Mouse (Mus musculus): ENCODE results near the gene Chrna7.
A peak's percentile ranks its signal among the peaks of the same experiment; 100 is the strongest.

Chrna7 gene

DNA sequence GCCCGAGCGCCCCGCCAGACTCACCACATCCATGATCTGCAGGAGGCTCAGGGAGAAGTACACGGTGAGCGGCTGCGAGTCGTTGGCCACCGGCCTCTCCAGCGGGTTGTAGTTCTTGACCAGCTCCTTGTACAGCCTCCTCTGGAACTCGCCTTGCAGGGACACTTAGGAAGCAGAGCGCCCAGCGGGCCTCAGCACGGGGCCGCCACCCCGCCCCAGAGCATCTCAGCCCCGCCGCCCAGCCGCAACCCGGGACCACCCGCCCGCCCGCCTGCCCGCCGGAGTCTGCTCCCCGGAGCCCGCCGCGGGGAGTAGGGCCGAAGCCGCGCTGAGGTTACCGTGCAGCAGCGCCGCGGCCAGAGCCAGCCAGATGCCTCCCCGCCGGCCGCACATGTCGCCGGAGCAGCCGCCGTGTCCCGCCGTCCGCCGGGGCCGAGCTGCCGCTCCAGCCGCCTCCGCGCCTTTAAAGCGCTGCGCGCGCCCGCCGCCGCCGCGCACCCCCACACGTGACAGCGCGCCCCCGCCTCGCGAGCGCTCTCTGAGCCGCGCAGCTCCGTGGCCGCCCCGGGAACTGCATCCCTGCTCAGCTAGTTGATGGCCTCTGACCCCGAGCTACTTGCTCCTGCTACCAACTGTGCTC lies at the start of gene Chrna7:
Gene Chrna7 (minus strand): TSS at position 486 of the 640 bp plus-strand sequence.
- no peak for DNase-seq (ENCODE audit: low spot score)

DNA sequence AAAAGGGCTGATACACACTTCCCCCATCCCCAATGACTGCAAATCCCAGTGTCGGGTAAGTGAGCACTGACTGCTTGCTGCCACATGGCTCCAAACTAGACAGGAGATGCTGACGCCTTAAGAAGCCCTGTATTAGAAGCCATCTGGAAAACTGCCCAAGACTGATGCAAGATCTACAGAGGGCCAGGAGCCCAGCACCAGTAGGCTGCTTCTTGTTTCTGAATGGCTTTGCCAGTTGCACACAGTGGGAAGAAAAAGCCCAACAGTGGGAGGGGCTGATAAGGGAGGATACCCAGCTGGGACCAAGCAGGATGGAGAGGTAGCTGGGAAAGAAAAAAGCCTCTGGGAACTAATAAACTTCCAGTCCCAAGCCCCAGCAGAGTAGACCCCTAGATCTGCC lies 37.0 kb upstream of the Chrna7 start:
- no peak for DNase-seq (ENCODE audit: low spot score)

DNA sequence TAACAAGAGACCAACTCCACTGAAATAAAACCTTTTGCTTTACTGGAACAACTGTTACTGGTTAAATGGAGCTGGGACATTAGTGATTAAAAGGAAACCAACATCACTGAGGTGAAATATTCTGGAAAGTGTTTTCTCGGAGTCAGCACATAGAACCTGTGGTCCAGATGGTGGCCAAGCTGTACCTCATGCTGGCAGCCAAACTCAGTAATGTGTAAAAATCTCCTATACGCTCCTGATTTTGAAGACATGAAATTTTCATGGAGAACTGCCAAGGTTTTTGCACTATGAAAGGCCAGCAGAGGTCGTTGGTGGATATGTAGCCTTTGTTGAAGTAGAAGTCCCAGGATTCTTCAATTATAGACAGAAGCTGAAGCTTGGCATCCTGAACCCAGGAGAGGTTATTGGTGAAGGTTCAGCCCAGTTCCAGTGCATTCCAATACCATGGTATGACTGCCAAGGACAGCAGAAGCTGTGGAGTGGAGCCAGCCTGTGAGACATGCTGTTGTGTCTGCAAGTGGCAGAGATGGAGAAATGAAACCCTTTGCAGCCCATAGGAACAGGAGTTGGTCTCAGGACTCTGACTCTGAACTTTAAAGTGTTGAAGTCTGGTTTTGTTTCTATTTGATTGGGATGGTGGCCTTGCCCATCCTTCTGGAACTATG lies 25.6 kb upstream of the Chrna7 start:
- DNase-seq (ENCODE audit: low spot score) = peak; percentile 3

DNA sequence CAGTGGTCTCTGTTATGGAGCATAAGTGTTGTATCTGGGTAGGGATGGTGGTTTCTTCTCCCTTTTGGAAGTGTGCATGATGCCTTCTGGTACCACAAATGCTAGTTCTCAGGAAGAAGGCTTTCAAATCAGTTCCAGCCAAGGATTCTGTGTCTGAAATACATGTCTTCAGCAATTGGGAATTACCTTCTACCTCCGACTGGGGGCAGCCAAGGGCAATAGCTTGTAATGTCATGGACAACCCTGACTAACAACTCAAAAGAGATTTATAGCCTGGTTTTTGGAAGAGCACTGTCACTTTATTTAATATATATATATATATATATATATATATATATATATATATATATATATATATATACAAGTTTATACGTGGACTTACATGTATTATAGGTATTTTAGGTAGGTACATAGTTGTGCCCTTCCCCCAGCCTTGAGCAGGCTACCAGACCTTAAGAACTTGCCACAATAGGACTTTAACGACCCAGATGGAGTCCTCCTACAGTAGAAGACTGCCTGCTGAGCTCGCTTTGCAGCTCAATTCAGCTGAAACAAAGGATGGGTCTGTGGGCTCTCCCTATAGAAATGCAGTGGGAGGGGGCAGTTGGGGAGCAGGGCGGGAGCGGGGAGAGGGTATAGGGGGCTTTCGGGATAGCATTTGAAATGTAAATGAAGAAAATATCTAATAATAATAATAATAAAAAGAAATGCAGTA lies 12.9 kb upstream of the Chrna7 start:
- DNase-seq (ENCODE audit: low spot score) = no peak

DNA sequence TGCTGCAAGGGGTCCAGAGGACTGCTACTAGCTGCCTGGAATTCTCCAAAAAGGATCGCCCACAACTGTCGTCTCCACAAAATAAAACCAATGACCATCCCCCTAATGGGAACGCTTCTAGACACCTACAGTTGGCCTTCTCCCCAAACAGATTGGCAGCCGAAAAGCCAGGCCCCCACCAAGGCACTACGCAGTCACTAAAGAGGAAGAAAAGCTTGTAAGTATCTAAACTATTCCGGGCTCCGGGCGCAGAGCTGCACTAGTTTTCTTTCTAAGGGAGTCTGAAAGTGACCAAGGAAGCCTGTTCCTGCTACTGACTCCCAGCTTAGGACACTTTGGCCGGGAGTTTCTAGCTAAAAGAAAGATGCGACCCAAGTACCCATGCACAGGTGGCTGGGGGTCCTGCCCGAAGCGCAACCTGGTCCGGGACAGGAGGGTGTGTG lies 707 bp downstream of the Chrna7 start:
- DNase-seq (ENCODE audit: low spot score) = no peak

DNA sequence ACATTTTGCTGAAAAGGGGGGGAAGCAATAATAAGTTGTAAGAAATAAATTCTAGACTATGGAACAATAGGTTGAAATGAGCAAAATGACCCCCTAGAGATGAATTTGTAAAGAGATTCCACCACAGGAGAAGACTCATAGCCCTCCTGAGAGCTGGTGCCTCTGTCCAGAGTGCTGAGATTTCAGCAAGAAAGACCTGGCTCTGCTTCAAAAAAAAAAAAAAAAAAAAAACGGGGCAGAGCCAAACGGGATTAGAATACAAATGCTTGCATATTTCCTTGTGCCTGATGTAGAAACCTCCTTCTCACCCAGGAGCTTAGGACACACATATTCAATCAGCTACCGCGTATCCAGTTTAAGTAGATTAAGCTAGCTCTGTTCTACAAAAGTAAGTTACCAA lies 2.9 kb downstream of the Chrna7 start:
- no peak for DNase-seq (ENCODE audit: low spot score)

DNA sequence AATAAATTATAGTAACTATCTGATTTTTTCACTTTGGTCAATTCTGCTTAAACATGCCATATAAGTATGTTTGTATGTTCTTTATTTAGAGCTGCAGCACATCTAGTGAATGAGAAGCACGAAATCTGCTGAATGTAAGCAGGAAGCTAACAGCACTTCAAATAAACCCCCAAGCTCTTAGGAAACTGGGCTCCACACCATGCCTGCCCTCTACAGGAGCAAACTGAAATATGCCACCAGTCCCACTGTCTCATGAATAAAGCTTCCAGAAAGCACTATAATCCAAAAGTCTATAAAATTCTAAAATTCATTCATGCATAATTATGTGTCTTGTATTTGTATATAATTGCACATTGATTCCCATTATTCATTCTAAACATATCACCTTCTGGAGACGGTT lies 5.2 kb downstream of the Chrna7 start:
- no peak for DNase-seq (ENCODE audit: low spot score)

DNA sequence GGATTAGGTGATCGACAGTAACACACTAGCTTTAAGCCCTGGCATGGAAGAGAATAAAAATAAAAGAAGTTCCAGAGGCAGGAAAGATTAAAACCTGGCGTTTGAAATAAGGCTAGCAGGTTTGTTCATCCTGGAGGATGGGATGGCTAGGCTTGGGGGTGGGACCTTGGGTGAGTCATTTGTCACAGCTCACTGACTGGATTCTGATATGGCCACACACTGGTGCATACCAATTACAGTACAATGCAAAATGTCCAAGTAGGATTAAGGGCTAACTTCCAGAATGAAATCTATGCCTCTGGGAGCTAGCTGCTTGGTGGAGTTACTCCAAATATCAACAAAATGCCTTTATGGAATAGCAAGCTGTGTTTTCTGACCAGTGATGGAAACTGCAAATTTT lies 16.8 kb downstream of the Chrna7 start:
- no peak for DNase-seq (ENCODE audit: low spot score)

DNA sequence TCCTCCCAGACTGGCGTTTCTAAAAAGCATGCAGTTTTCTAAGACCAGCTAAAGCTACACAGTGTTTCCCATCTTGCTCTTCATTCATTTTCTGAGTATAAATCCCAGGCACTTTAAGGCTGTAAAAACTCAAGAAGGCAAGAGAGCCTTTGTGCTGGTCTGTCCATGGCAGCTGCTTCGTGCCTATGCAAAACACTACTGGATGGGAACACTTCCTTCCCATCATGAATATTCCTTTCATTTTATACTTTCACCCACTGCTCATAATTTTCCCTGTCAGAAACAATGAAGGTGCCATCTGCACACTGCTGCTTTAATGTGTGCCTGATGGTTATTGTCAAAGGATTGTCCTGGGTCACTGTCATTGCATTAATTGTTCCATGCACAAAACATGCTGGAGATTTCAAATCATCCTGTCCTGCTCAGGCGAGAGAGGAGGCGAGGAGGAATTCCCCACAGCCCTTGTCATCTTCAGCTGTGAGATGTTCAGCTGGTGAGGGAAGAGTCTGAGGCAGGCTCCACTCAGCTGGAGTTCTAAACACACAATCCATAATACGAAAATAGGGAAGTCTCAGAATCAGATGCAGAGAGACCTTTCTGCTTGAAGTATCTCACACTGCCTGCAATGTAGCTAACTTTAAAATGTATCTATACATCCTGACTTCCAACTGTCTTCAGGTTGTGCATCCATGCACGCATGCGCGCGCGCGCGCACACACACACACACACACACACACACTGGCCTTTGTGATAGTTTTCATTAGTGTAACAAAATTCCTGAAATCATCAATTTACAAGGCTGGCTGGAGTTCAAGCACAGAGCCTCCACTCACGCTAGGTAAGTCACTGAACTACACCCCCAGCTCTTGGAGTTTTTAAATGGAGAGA lies 22.5 kb downstream of the Chrna7 start:
- DNase-seq (ENCODE audit: low spot score) = no peak

DNA sequence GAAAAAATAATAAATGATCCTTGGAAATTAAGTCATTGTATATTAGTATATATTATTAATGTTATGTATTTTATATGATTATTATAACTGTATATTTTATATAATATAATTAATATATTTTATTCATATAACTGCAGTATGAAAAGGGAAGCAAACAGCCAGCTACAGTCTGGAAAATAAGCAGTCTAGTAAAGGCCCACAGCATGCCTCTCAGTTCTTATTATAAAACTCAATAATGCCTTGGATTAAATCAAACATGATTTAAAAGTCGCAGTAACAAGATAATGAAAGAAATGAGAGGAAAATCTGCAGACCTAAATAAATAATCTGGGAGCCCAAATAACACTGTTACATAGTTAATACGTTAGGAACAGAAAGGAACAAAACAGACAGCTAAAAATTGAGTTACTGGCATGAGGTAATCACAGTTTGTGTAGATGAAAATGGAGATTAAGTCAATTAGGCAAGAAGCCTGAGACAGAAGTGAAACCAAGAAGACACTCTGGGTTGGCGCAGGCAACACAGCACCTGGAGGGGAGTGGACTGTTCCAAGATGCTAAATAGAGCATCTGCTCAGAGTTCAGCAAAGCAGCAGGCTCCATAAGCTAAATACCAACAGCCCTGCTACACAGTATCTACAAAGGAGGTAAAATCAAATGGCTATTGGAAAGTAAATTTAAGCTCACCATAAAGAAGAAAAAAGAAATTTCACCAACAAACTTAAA lies 42.1 kb downstream of the Chrna7 start:
- no peak for DNase-seq (ENCODE audit: low spot score)

DNA sequence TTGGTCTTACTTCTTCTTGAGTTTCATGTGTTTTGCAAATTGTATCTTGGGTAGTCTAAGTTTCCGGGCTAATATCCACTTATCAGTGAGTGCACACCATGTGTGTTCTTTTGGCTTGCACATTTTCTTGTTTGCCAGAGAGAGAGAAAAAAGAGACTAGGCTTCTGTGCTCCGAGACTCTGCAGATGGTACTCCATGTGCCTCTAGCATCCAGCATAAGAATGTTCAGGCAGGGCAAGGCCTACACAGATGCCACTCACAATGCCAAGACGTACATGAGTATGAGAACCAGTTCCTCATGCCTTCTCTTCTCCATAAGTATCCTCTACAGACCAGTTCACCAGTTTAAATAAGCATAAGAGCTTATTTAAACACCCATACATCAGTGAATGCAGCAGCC lies 47.8 kb downstream of the Chrna7 start:
- DNase-seq (ENCODE audit: low spot score) = no peak

DNA sequence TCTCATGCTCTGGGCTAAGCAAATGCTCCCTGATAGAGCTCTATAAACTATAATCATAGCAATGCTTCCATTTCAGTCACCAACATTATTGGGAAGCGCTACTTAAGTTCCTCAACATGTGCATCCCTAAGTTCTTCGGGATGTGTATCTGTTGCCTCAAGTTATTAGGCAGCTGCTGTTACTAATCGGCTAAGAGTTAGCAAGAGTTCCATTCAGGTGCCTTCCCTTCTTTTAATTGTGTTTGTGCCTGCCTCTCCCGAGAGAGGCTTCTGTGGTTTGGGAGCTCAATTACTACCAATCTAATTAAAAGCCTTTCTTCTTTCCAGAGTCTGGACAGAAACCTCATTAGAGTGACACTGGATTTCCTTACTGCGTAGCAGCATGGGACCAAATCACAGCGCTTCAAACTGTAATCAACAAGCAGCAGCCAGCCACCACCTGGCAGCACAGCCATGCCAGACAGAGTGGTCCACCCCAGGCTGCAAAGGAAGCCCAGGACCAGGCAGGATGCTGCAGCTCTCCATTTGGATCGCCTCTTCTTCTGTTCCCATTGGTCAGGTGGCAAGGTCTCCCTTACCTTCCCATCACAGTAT lies 50.0 kb downstream of the Chrna7 start:
- DNase-seq (ENCODE audit: low spot score) = no peak

DNA sequence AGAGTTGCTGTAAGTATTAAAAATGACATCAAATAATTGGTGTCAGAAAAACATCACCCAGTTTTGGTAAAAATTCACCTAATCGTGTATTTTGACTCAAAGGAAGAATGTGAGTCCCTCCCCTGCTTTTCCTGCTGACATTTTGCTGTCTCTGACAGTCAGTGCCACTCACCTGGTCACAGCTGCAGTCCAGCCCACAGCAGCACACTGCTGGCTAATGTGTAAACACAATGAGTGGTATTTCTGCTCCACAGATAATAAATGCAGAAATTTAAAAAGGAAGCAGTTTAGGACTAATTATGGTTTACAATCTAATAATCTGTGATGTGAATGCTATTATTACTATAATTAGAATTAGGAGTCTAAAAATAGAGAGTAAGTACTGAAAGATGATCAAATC lies 59.1 kb downstream of the Chrna7 start:
- no peak for DNase-seq (ENCODE audit: low spot score)

DNA sequence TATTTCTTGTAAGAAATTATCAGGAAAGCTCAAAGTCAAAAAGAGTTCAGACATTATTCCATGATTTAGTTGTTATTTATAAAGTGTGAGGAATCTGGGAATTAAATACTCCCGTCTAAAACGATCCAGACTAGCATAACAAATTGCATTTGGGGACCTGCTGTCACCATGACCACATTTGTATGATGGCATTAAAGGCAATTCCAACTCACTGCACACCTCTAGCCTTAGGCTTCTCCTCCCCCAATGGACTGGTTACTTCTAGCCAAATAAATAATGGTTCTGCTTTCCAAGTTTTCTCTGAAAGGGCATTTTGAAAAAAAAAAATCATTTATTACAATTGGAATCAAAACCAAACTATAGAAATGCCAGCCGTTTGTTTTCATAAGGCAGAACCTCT lies 63.6 kb downstream of the Chrna7 start:
- DNase-seq (ENCODE audit: low spot score) = no peak

DNA sequence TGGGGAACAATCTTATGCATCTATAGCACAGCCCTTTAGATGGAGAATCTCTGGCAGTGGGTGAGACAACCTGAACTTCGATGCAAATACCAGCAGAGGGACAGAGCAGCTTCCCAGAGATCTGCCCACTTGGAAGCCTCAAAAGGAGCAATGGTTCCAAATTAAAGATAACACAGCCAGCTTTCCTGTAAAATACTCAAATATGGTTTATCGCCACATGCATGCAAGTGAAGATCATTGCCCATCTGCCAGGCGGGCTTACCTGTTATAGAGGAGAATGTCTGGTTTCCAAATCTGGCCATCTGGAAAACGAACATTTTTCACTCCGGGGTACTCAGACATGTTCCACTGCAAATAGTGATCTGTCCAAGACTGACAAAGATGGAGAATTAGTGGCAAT lies 64.0 kb downstream of the Chrna7 start:
- DNase-seq (ENCODE audit: low spot score) = no peak

DNA sequence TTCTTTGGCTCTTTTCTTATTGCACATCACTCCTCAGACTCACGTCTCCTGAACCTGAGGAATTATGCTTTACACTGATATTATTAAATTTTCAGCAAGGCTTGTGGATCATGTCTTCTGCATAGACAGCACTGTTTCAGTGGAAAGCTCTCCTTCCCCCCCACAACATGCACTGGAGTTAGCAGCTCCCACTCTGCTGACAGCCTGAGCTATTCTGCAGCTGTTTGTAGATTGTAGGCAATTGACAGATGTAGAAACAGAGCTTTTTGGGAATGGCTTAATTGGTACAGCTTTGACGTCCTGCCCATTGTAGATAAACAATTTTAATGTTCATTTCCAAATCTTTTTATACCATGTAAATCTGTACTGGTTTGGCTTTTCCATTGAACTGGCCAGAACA lies 89.8 kb downstream of the Chrna7 start:
- no peak for DNase-seq (ENCODE audit: low spot score)

DNA sequence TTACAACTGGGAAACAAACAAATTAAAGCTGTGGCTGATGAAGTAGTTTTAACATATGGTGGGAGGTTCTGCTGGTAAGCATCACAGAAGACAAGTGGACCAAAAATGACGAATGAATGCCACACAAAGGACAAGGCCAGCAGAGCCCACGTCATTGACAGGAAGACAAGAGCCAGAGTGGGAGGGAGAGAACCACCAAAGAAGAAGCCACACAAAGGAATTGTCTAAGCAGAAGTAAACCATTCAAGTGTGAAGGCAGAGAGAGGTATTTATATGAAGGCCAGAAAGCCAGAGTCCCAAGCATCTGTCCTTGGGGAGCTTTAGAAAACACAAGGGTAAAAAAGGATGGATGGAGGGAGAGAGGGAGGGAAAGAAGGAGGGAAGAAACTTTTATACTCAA lies 98.7 kb downstream of the Chrna7 start:
- no peak for DNase-seq (ENCODE audit: low spot score)

DNA sequence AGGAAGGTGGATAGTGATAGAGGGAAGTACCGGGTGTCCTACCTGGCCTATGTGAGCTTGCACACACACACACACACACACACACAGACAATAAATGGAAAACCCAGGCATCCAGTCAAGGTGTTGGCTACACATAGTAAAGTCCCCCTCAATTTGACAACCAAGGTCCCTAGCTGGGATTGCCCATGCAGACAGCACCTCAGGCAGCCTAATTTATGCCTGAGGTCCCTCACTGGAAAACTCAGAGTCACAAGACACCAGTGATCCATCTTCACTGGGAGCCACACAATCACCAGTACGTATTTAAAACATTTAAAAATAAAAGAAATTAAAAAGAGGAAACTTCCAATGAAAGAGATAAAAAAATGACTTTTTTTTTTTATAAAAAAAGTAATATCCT lies 99.1 kb downstream of the Chrna7 start:
- DNase-seq (ENCODE audit: low spot score) = no peak

DNA sequence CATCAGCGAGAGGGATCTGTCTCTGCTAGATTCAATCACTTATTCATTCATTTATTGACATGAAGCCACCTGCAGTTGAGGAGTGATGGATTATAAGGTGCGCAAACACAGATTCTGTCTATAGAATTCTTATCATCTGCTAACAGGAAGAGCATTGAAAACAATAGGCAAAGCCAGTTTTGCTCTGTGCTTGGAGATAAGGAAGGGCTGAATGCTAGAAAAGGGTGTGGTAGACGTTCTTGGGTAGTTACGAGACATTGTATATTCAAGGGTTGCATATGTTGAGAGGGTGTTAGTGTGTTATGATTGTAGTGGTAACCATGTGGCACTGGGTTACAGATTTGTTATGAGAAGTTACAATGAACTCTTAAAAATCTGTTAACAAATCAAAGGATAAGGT lies 103.0 kb downstream of the Chrna7 start:
- DNase-seq (ENCODE audit: low spot score) = no peak

DNA sequence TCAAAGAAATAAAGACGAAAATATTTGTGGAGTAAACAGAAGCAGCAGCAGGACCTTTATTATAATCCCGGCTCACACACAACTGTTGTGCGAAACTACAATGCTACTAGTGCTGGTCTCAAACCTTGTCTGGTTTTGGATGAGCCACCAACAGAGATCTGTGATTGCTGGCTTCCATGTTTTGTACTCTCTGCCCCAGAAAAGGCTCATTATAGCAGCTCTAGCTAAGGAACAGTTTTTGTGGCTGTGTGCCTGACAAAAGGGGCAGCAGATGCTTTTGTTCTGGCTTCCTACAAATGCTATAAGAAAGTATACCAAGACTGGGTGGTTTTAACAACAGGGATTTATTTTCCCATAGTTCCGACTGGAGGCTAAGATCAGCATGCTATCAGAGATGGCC lies 126.4 kb downstream of the Chrna7 start:
- no peak for DNase-seq (ENCODE audit: low spot score)

DNA sequence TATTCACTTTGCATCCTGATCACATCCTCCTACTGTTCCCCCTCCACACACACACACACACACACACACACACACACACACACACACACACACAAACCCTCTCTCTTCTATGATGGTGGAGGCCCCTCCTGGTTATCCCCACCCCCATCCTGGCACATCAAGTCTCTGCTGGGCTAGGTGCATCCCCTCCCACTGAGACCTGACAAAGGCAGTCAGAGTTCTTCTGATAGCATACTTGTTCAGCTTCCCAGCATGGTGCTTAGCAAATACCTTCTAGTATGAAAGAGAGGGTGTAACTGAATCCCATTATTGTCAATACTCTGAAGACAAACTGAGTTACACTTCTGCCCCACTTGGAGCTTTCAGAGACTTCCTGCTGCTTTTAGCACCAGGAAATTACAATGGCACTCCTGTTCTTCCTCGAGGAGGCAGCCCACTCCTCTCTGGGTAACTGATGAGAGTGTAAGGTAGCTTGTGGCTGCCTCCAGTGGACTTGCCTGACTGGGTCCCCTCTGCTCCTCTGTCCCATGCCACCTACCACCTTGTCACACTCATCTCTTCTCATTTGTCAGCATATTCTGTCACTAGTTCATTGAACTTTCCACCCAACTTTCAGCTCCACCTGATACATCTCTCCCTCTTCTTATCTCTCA lies 127.9 kb downstream of the Chrna7 start:
- no peak for DNase-seq (ENCODE audit: low spot score)
